Mouse (Mus musculus) spleen, postnatal 4 days (tissue): ENCODE results near the gene Pcbd1.
"Not testable (repeated sequence)": the region's sequence is repeated elsewhere in the genome, so short reads cannot be mapped to it uniquely, and the experiment has no call there.

Experiments
- DNase-seq, 2 experiments: peaks; one replicate each; pipeline ENCODE4 v3.0.0; 2022; ENCODE audit warnings: low spot score in 2 of 2

Pcbd1 gene

DNA sequence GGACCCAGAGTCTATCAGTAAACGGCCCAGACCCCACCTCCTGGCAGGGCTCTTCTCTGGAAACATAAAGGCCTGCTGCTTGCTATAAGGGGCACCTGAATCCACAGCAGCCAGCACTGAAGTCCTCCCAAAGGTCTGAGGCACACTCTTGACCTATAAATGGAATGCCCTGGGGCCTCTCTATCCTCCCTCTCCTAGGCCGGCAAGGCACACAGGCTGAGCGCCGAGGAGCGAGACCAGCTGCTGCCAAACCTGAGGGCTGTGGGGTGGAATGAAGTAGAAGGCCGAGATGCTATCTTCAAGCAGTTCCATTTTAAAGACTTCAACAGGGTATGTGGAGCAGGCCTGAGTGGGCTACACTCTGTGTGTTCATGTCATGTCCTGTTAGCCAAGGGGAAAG, 2.7 kb downstream of the Pcbd1 start:
- DNase-seq, result no peak

- DNase-seq, result no peak
These were observed 14.5 kb downstream of the Pcbd1 start for GRCm38 (mm10) chr10:61103564-61104114.

DNA sequence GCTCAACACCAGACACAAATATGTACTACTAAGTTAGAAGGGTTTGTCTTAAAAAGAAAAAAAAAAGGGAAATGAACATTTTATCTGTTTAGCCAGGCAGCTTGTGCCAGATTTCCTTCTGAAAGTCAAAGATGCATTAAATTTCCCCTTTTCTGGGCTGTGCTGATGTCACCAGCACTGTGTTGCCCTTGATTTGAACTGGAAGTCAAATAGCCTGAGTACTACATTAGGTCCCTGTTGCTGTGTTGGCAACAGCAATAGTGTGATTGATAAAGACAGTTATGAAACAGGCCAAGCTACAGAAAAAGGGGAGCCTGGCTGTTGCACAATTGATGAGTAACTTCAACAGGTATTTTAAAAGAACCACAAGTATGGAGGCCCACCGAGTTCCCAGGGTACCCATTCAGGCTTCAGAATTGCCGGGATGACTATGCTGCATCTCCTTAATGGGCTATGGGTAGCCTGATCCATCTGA, 25.2 kb downstream of the Pcbd1 start:
- no peak for DNase-seq

- DNase-seq, result not testable (repeated sequence)
These were observed 32.6 kb downstream of the Pcbd1 start for GRCm38 (mm10) chr10:61121732-61122131.

GRCm38 (mm10) chr10:61123276-61123913, 34.3 kb downstream of the Pcbd1 start:
- DNase-seq, result no peak

DNA sequence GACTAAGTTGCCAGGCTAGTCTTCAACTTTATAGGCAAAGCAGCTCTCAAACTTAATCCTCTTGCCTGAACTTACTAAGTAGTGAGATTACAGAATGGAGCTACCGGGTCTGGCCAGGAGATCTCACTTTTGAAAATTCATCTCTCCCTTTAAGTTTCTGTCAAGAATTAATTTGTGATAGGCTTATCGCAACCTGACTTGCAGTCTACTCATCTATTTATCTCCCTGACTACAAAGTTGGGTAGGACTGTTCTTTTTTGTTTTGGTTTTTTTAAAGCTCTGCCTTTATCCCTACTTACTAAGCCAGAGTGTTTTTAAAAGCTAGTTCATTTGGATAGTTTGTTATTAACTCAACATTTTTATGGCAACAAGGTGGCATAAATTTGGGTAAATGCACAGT, 35.3 kb downstream of the Pcbd1 start:
- DNase-seq, result no peak

DNA sequence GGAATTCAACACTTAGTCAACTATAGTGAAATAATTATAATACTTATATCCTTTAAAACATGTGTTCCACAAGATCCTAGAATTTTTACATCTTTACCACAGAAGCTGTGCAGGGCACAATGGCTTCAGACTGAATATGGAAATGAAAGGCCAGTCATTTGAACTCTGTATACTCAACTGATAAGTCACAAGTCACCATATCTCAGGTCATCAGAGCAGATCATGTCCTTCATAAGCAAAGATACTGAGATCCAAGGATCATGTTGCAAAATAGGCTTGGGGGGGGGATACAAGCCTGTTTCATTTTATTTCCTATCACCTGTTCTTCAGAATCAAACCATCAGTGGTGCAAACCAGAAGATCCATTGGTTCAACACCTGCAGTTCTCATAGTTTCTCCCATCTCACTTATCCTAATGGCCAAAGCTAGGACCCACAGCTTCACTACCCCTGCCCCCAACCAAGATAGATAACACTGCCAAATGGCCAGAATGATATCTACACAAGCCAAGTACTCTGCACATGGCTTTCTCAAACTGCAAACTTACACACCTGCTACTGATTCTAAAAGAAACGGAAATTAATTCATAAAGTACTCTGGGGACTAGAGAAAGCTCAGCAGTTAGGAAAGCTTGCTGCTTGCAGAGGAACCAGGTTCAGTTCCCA, 39.7 kb downstream of the Pcbd1 start:
- DNase-seq, result no peak

- DNase-seq, result no peak
These were observed 41.8 kb downstream of the Pcbd1 start for GRCm38 (mm10) chr10:61130959-61131358.

GRCm38 (mm10) chr10:61134041-61134440, 44.9 kb downstream of the Pcbd1 start:
- no peak for DNase-seq

GRCm38 (mm10) chr10:61135226-61135839, 46.2 kb downstream of the Pcbd1 start:
- no peak for DNase-seq

- DNase-seq, result no peak
These were observed 48.4 kb downstream of the Pcbd1 start for GRCm38 (mm10) chr10:61137567-61137966.

GRCm38 (mm10) chr10:61143343-61143742, 54.2 kb downstream of the Pcbd1 start:
- DNase-seq, result no peak
